Mouse (Mus musculus): Measurements from ENCODE around the gene Fcho1. TPM values are rescaled to one million over a fixed set of nuclear protein-coding genes. Genes with fewer than 3 reads are reported as not detected.

Gene Fcho1
- total RNA-seq, 1 experiment: 21.9 TPM

DNA sequence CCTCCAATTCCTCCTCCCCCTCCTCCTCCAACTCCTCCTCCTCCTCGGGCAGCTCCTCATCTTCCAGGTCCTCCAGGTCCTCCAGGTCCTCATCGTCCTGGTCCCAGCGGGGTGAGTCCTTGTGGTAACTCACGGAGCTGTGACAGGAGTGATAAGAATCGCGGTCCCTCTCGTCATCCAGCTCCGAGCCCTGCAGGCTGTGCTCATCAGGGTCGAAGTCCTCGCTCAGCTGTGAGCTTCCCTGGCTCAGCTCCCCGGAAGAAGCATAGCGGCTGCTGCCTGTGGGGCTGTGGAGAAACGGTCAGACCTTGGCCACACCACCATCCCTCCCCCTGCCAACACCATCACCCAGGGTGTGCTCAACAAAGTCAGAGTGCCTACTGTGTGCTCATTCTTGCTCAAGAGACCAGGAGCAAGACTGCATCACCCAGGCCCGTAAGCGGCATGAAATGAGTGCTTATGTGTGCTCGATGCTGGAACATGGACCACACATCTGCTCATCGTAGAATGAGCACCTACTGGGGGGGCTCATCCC lies 66.9 kb downstream of the Fcho1 start:
- Histone ChIP-seq H3K9me3 (ENCODE audit: control insufficient read depth, insufficient read depth, low read depth, low read length) (no peaks in the 10 kb centered on the region), H3K4me3 (ENCODE audit: insufficient read depth in 1 of 2, low read depth in 1 of 2, low read length in 2 of 2, poor library complexity in 1 of 2, severe bottlenecking in 1 of 2) (no peak overlapping the region), H3K4me1 (ENCODE audit: control insufficient read depth in 2 of 2, insufficient read depth in 2 of 2, low read length in 2 of 2, poor library complexity in 1 of 2) (peaks cover 0 to 22% of the 10 kb centered on the region in 2 experiments; a peak in 2 of 4 replicates), H3K27ac (ENCODE audit: insufficient read depth, low read depth, low read length, poor library complexity, severe bottlenecking) (no peak overlapping the region), H3K9ac (ENCODE audit: insufficient read depth, low read depth, low read length, poor library complexity, severe bottlenecking) (no peak overlapping the region), H3K36me3 (ENCODE audit: control insufficient read depth, insufficient read depth, low read length, poor library complexity, severe bottlenecking) (no peaks in the 10 kb centered on the region; the same call in 1 of the 2 replicates)
- in situ Hi-C loops (cut with MboI; ENCODE audit: low sequenced_read_pairs in 2 of 2, unreplicated experiment in 2 of 2): no loop called here
- TF ChIP-seq ZC3H11A (IDR thresholded peaks at IDR 0.05; ENCODE audit: borderline replicate concordance, low read depth, low read length) (no peak), CHD2 (IDR thresholded peaks at IDR 0.05; ENCODE audit: low read depth, low read length) (no peak), ZNF384 (IDR thresholded peaks at IDR 0.05; ENCODE audit: low read depth, low read length) (no peak), MAFK (IDR thresholded peaks at IDR 0.05; ENCODE audit: insufficient read depth, low read depth, low read length) (no peak), HCFC1 (IDR thresholded peaks at IDR 0.05; ENCODE audit: borderline replicate concordance, insufficient read depth, low read length) (no peak)
- no peak for DNase-seq (ENCODE audit: low read depth, low spot score)

Other genes with a start within 250 kb of the Fcho1 start
- 10.6 and 22.3 TPM in 2 replicates for gene Ano8, start 239.8 kb downstream of the Fcho1 start, total RNA-seq (2012; rRNA removed)
- 60.4 and 63.8 TPM in 2 replicates for gene Gtpbp3, start 237.6 kb downstream of the Fcho1 start, total RNA-seq (2012; rRNA removed)
- 2.0 and 2.5 TPM in 2 replicates for gene Plvap, start 214.0 kb downstream of the Fcho1 start, total RNA-seq (2012; rRNA removed)
- gene Ccdc194, start 200.0 kb downstream of the Fcho1 start, total RNA-seq (2012; rRNA removed): 2.4 and 2.6 TPM in 2 replicates
- 135 and 207 TPM in 2 replicates for gene Bst2, start 188.3 kb downstream of the Fcho1 start, total RNA-seq (2012; rRNA removed)
- gene Mvb12a, start 182.8 kb downstream of the Fcho1 start, total RNA-seq (2012; rRNA removed): 50.4 and 58.8 TPM in 2 replicates
- 0.18 and 0.58 TPM in 2 replicates for gene Tmem221, start 166.8 kb downstream of the Fcho1 start, total RNA-seq (2012; rRNA removed)
- not detected in 2 replicates for gene Nxnl1, start 159.1 kb downstream of the Fcho1 start, total RNA-seq (2012; rRNA removed)
- 24.5 and 45.9 TPM in 2 replicates for gene Slc27a1, start 156.8 kb downstream of the Fcho1 start, total RNA-seq (2012; rRNA removed)
- gene Pgls, start 133.5 kb downstream of the Fcho1 start, total RNA-seq (2012; rRNA removed): 95.6 and 124 TPM in 2 replicates
- 9.0 and 15.2 TPM in 2 replicates for gene Fam129c, start 128.1 kb downstream of the Fcho1 start, total RNA-seq (2012; rRNA removed)
- 126 and 186 TPM in 2 replicates for gene Colgalt1, start 114.7 kb downstream of the Fcho1 start, total RNA-seq (2012; rRNA removed)
- gene Unc13a, start 54.0 kb downstream of the Fcho1 start, total RNA-seq (2012; rRNA removed): 3.0 and 9.1 TPM in 2 replicates
- 19.0 and 27.3 TPM in 2 replicates for gene Jak3, start 49.4 kb downstream of the Fcho1 start, total RNA-seq (2012; rRNA removed)
- gene Insl3, start 36.5 kb downstream of the Fcho1 start, total RNA-seq (2012; rRNA removed): 3.0 and 5.1 TPM in 2 replicates
- gene B3gnt3, start 23.9 kb downstream of the Fcho1 start, total RNA-seq (2012; rRNA removed): 1.1 and 1.3 TPM in 2 replicates
- 3.2 and 3.9 TPM in 2 replicates for gene Zfp709, start 156.3 kb upstream of the Fcho1 start, total RNA-seq (2012; rRNA removed)
- gene Zfp882, start 182.9 kb upstream of the Fcho1 start, total RNA-seq (2012; rRNA removed): 6.7 and 7.1 TPM in 2 replicates
- 15.1 and 16.0 TPM in 2 replicates for gene Zfp617, start 182.9 kb upstream of the Fcho1 start, total RNA-seq (2012; rRNA removed)
- gene Zfp961, start 225.3 kb upstream of the Fcho1 start, total RNA-seq (2012; rRNA removed): 50.8 and 79.0 TPM in 2 replicates

Measured in ES-E14 (cell line).